Mouse (Mus musculus): ENCODE results near the gene Cyth1. TPM values are rescaled to one million over a fixed set of nuclear protein-coding genes. Genes with fewer than 3 reads are reported as not detected.

Gene Cyth1
- total RNA-seq (2023; ENCODE audit: inconsistent age): 242 to 279 TPM (median 261 TPM) in 4 replicates

DNA sequence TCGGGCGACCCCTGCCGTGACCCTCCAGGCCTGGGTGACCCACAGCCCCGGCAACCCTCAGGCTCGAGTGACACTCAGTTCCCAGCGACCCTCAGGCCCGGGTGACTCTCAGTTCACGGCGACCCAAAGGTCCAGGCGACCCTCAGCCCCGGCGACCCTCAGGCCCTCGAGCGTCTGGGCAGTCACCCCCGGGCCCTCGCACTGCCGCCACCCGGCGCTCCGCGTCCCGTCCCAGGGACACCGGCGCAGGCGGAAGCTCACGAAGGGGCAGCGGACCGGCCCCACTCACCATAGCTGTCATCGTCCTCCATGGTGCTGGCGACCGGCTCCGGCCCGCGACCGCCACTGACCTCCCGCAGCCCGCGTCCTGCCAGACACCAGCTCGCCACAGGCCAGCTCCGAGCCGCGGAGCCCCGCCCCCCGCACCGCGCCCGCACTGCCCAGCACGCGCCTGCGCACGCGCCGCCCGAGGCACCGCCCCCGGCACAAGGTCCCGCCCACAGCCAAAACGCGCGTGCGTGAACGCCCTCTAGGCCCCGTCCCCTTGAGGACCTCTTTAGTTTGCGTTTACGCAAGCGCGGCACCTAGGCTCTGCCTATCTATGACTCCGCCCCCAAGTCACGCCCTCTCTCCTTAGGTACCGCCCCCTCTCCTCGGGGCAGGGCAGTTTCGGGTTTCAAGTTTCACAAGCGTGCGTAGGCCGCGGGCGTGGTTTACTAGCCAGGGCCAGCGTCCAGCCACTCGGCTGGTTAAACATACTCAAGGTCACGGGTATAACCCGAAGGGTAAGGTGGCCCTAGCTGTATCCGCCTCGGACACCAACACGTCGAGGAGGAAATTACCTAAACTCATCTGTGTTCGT lies at the start of gene Cyth1:
Cyth1 (minus strand) TSS at position 443 of the 862 bp plus-strand sequence.

DNA sequence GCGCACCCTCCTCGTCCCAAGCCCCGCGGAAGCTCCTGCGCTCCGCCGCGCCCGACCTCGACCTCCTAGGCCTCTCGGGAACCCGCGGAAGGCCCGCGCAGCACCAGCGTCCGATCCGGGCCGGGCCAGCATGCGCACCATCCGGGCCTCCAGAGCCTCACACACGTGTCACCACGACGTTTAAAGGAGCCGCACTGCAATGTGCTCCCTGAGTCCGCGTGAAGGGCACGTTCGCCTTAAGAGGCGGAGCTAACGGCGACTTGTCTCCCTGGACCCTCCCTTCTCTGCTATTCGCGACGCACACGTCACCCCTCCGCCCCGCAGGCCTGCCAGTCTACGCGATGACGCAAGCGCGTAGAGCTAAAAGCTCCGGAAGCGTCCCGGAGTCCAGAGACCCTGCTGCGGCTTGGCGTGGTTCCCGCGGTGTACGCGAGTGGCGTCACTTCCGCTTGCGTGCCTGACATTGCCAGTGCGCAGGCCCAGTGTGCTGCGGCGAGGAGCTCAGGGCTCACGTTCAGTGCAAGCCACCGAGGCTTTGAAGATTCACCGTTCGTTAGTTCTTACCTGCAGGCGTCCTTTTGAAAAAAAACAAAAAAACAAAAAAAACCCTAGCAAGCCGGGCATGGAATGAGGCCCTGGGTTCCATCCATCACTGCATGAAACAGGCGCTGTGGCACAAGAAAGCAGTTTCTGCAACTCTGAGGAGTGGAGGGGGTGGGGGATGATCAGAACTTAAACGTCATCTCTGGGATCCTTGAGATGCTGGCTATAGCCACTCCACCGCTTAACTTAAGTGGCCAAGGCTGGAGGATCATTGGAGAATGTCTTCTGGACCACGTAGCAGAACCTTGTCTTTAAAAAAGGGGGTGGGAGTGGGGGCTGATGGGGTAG lies 41.9 kb upstream of the Cyth1 start, which contains the start of gene Usp36:
Usp36 (minus strand) TSS at position 246 of the 891 bp plus-strand sequence.

DNA sequence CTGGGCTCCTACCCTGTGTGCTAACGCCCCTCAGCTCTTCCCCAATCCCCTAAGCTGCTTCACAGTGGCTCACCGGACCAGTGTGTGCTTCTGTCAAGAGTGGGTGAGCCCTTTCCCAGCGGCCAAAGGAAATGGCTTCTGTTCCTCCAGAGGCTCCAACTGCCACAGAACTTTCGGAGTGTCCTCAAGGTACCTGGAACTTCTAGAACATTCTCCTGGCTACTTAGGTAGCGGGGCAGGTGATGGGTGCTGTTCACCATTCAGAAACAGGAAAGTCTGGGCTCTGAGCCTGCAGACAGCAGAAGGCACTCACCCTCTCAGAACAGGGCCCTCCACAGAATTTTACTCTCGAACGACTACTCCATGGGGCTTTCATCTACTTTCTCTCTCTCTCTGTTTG lies 117.9 kb downstream of the Cyth1 start, which contains the start of gene Dnah17:
Dnah17 (minus strand) TSS at position 101 of the 400 bp plus-strand sequence.

Other genes with a start within 250 kb of the Cyth1 start
- gene Dnah17, start 118.0 kb downstream of the Cyth1 start, total RNA-seq (2023; ENCODE audit: inconsistent age): 0.93 to 1.2 TPM (median 1.1 TPM) in 4 replicates
- gene Usp36, start 41.7 kb upstream of the Cyth1 start, total RNA-seq (2023; ENCODE audit: inconsistent age): 50.4 to 58.2 TPM (median 54.8 TPM) in 4 replicates
- 0.27 to 0.58 TPM in 2 of 4 replicates, not detected in the others for gene Cep295nl, start 93.9 kb upstream of the Cyth1 start, total RNA-seq (2023; ENCODE audit: inconsistent age)
- 2.0 to 4.6 TPM (median 3.7 TPM) in 4 replicates for gene Timp2, start 107.1 kb upstream of the Cyth1 start, total RNA-seq (2023; ENCODE audit: inconsistent age)
- 15.0 to 25.1 TPM (median 17.9 TPM) in 4 replicates for gene Lgals3bp, start 153.5 kb upstream of the Cyth1 start, total RNA-seq (2023; ENCODE audit: inconsistent age)
- gene Cant1, start 170.5 kb upstream of the Cyth1 start, total RNA-seq (2023; ENCODE audit: inconsistent age): 42.5 to 45.8 TPM (median 43.3 TPM) in 4 replicates
- gene C1qtnf1, start 179.6 kb upstream of the Cyth1 start, total RNA-seq (2023; ENCODE audit: inconsistent age): not detected in 4 replicates
- gene Engase, start 228.2 kb upstream of the Cyth1 start, total RNA-seq (2023; ENCODE audit: inconsistent age): 5.1 to 8.3 TPM (median 6.2 TPM) in 4 replicates